Mouse (Mus musculus): Measurements from ENCODE around the gene Dync2h1.
A peak's percentile ranks its signal among the peaks of the same experiment; 100 is the strongest.
"Not testable (repeated sequence)": the region's sequence is repeated elsewhere in the genome, so short reads cannot be mapped to it uniquely, and the experiment has no call there.

The Dync2h1 gene

DNA sequence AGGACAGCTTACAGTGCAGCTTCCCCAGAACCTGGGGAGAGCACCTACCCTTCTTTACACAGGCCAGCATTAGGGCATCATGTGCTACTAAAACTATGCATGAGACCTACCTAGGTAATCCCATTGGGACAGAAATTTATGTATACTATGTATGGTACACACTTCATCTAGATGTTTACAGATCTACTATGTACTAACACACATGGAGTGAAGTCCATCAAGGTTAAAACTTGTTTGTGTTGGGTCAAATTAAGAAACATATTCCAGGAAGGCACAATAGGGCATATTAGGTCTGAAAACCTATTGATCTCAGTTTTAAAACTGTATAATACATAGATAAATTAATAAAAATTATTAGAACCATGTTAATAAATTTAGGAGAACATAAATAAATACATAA, 168.6 kb downstream of the Dync2h1 start:
- DNase-seq (ENCODE audit: low spot score), result no peak

DNA sequence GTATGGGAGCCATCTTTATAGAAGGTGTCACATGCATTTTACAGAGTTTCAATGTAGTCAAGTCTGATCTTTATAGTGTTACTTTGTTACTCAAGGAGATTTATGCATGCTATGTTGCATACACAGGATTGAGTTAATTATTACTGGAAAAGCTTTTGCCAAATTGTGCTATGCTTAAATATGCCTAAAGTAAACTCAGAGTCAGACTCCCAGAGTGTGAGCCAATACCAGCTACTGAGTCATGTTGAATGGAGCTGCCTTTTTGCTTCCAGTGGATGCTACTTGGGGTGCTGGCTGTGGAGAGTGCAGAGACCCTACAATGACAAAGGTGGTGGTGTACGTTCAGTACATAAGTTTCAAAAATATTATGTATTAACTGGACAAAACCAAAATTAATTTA, 169.5 kb downstream of the Dync2h1 start:
- no peak for DNase-seq (ENCODE audit: low spot score)

DNA sequence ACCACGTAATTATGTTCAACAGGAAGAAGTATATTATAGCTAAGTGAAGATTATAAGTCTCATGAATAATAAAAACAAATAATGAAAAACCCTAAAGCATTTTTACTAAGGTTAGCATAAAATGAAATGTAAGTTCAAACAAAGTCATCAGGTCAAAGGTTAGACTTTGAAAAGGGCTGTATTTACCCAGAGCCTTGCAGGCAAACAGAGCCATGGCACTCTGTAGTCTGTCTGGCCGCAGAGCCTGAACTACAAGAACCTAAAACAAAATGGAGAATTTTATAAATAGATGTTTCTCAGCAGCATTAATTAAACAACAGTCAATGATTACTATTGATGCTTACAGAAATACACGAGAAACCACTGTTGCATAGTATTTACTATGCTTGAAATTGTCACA, 174.5 kb downstream of the Dync2h1 start:
- DNase-seq (ENCODE audit: low spot score), result no peak

DNA sequence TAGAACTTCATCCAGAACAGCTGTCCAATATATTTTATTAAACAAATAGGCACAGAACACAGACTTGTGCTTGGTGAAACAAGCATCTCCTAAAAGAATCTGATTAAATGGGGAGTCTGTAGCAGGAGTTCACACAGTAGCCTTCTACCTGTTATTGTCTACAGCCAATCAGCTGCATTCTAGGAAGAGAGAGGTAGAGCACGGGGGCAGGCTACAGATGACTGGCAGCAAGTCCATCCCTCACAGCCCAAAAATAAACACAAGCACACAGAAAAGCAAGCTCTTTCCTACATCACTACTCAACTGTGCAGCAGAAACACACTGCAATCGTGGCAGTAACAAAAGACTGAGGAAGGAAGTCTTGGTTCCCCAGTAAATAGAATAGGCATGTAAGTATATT, 189.4 kb downstream of the Dync2h1 start:
- DNase-seq (ENCODE audit: low spot score), result no peak

DNA sequence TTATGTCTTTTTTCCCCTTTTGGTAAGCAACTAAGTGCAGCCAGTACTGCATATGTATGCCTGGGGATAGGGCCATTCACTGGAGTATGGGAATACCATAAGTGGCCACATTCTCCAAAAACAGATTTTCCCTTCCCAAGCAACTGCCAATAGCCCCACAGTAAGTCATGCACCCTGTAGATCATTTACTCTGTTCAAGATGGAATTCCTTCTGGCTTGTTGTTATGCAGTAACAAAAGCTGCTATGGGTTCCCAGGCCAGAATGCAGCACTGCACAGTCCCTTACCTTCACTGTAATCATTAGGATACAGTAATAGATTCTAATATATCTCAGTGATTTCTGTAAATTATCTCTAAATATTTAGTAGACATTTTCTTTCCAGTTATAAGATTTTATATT, 190.0 kb downstream of the Dync2h1 start:
- no peak for DNase-seq (ENCODE audit: low spot score)

DNA sequence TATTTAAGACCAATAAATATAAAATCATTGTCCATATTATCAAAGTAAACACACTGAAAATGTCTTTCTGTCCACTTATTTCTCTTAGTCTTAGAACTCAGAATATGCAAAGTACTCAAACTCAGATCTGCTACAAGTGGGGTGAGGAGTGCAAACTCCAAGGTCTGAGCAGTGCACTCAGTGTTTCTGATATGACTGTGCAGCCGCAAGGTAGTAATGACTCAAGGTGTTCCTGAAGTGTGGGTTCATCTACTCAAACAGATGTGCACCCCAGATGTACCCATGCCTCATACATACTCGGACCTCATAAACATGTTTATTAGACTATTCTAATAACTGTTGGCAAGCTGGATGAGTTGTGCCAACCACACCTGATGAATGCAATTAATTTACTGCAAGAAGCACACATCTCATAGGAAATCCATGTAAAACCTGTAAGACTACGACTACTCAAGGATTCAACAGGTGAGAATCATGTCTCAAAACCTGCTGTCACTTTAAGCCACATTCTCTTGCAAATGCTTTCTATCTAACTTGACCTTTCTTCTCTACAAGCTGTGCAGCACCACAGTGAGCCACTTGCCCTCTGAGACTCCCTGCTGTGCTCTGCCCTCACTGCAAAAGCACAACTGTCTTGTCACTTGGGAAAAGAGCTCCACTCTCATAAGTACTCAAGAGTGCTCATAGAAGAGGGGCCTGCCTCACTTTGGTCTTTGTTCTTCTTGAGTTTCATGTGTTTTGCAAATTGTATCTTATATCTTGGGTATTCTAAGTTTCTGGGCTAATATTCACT, 195.2 kb downstream of the Dync2h1 start:
- no peak for DNase-seq (ENCODE audit: low spot score)

DNA sequence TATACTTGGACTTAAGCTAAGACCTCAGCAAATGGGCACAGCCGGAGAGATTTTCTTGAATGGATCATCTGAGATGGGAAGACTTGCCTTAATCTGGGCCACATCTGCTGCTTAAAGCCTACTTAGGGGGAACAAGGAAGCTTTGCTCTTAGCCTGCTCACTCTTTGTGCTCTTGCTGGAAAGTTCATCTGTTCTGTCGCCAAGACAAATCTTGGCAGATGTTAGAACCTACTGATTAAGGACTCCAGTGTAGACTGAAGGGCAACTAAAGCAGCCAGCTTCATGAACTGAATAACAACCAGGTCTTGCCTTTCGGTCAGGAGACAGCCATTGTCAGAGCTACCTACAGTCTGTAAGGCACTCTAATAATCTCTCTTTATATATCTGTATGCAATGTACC, 198.1 kb downstream of the Dync2h1 start:
- no peak for DNase-seq (ENCODE audit: low spot score)

DNA sequence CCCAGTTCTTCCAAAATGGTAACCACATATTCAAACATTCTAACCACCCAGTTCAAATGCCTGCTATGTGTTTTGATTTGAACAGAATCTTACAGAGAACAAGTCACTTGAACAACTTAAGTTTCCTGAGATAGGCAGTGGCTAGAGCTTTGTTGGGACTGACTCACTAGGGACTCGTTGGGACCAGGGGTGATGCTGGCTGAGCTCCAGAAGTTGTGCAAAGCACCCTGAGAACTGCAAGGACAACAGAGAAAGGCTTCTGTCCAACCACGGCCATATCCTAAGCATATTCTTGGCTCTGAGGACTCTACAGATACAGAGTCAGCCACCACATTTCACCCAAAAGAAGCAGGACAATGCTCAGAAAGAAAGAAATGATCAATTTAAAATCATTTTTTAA, 215.1 kb downstream of the Dync2h1 start:
- peak; percentile 21 for DNase-seq (ENCODE audit: low spot score)

DNA sequence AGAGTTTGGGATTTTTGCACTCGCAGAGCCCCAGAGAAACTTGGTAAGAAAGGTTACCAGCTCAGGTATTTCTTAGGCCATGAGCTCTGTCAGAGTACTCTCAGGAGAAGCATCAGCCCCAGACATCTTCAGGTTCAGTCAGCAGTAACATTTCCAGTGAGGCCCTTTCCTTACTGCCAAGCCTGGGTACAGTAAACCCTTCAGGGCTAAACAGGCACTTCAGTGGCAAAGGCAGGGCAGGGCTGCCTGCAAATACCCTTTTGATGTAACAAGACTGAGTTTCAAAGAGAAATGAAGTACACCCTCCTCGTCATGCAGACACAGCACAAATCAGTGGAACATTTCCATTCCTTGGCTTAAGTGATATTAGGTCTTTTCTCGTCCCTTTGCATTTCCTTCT, 219.2 kb downstream of the Dync2h1 start:
- DNase-seq (ENCODE audit: low spot score), result peak; percentile 68

DNA sequence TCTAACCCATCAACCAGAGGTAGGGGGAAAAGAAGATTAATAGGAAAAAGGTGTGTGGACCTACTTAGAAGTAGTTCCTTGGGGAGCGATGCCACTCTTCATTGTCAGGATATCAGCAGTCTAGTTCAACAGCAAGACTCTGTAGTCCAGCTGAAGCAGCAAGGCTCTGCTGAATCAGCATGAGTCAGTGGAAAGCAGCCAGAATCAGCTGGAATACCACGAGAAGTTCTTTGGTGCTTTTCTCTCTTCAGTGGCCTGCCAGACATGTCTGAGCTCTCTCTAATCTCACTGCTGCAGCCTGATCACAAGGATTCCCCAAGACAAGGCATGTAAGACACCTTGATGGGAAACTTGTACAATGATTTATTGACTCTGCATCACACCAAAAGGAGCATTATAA, 225.9 kb downstream of the Dync2h1 start:
- no peak for DNase-seq (ENCODE audit: low spot score)

DNA sequence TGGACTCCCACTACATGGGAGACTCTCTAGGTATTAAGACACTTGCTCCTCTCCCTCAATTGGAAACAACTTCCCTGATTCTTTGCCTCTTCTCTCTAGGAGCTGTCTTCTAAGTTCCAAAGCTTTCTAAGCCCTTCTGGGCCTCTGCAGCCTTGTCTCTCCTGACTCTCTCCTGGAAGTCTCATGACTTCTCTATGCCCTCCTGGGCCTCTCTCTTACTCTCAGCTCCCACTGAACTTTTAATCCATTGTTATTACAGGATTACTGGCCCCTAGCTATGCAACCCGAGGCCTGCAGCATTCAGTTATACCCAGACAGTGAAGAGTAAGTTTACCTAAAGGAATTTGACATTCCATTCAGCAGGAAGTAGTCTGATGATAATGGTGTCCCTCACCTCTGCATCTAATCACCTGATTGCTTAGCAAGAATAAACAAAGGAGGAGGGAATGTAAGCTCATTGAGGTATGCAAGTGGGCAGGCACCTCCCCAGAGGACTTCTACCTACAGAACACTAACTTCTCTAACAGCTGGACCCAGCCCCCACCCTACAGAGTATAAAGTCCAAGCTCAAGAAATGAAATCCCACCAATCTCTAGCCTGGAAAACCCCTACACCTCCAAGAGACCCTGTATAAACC, 256.7 kb downstream of the Dync2h1 start:
- DNase-seq (ENCODE audit: low spot score), result no peak

DNA sequence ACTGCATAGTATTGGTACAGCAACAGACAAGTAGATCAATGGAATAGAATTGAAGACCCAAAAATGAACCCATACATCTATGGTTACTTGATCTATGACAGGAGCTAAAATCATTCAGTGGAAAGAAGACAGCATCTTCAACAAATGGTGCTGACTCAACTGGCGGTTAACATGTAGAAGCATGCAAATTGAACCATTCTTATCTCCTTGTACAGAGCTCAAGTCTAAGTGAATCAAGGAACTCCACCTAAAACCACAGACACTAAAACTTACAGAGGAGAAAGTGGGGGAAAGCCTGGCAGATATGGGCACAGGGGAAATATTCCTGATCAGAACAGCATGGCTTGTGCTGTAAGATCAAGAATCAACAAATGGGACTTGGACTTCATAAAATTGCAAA, 270.8 kb downstream of the Dync2h1 start:
- DNase-seq (ENCODE audit: low spot score), result no peak

DNA sequence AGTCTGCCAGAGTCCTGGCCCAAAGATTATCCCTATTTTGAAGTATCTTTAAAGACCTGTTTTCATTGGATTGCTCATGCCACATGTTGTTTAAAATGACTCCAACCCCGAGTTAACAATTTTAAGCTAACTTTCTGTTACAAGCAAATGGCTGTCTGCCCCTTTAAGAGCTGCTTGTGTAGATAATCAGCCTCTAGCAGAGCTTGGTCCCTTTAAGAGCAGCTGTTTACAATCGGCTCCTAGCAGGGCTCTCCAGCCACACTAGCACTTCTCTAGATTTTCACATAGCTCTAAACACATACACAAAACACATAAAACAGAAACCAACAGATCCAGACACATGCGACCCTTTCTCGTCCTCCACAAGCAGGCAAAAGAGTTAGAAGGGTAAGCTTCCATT, 273.7 kb downstream of the Dync2h1 start:
- not testable (repeated sequence) for DNase-seq (ENCODE audit: low spot score)

DNA sequence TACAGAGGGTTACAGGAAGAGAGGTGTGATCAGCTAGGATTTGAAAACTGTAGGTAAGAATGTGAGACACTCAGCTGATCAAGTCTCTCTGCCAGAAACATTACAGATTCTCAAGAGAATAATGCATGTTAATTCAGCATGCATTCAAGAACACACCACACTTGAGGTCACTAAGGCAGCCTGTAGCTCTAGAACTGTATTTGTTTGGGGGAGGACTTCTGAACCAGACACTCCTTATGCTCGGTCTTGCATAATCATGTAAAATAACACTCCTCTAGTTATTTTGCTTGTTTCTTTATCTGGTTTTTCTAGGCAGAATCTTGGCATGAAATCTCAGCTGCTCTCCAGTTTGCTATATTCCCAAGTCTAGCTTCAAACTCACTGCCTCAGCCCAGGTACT, 282.6 kb downstream of the Dync2h1 start:
- no peak for DNase-seq (ENCODE audit: low spot score)

DNA sequence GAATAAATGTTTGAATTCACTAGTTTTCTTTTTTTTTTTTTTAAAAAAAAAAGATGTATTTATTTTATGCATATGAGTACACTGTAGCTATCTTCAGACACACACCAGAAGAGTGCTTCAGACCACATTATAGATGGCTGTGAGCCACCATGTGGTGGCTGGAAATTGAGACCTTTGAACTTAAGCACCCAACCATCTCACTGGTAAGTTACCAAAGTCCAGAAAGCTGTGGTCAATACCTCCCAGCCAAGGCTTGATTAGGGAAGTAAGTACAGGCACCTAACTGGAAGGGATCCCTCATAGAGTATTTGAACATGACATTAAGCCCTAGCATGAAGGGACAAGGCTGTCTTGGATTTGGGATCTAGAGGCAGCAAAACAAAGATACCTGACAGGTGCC, 292.9 kb downstream of the Dync2h1 start:
- no peak for DNase-seq (ENCODE audit: low spot score)

DNA sequence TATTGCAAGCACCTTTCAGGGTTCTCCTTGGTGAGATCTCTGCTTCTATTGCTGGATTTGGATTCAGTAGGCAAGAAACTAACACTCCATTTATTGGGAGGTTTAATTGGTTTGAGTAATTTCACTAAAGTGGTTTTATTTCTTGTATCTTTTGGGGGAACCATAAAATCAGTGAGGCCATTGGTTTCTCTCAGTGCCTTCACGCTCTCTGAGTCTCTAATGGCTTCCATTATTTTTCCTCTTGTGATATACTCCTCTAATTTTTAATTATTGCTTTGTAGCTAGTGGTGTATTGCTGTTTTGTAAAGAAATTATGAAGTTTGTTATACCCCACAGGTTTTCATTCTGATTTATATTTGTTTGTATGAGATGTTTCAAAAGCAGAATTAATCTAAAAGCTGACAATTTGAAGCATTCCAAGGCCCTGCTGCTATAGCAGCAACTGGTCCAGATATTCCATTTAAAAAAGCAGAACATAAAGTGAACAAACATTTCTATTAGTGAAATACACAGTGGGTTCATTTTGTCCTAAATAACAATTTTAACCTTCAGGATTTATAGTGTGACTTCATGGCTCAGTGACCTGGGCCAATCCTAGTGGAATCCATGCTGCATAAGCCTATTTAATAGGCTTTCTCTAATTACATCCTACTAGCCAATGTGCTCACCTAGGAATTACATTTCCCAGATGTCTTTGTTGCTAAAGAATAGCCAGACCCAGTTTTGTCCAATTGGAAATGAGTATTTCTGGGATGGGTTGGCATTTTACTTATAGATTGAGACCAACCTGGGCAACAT, 302.9 kb downstream of the Dync2h1 start:
- no peak for DNase-seq (ENCODE audit: low spot score)
